Mouse (Mus musculus) adrenal gland, postnatal 25 days (tissue): ENCODE results near the gene Card14. TPM values are rescaled to one million over a fixed set of nuclear protein-coding genes. Genes with fewer than 3 reads are reported as not detected.
"Not testable (repeated sequence)": the region's sequence is repeated elsewhere in the genome, so short reads cannot be mapped to it uniquely, and the experiment has no call there.

Experiments used
- DNase-seq: peaks from one replicate; pipeline ENCODE4 v3.0.0; 2021; ENCODE audit warnings: mixed read lengths
- long read RNA-seq: library from polyadenylated mRNA; stranded (forward); transcript quantifications from one replicate; pipeline ENCODE4 v2.0.0, GENCODE M21; 2021
- total RNA-seq: library from RNA; stranded (reverse); gene quantifications from 2 replicates; pipeline ENCODE4 v1.2.3, GENCODE M21; 2021

Card14 gene
- total RNA-seq: 0.30 and 0.38 TPM in 2 replicates
- long read RNA-seq, partial matches to known transcripts: 1 of 2 reads
- long read RNA-seq, other reads (novel, unspliced or antisense): 1 of 2 reads

DNA sequence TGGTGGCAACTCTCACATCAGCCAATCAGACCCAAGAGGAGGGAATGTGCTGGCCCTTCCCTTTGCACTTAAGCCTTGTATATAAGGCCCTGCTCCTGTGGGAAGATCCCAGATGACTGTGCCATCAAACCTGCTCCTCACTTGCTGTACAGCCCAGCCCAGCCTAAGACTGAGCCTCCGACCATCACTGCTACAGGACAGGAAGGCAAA is at the start of gene Card14:
Gene Card14, plus strand, starts transcription at position 111 of the 210 bp plus-strand sequence.
- DNase-seq: no peak

DNA sequence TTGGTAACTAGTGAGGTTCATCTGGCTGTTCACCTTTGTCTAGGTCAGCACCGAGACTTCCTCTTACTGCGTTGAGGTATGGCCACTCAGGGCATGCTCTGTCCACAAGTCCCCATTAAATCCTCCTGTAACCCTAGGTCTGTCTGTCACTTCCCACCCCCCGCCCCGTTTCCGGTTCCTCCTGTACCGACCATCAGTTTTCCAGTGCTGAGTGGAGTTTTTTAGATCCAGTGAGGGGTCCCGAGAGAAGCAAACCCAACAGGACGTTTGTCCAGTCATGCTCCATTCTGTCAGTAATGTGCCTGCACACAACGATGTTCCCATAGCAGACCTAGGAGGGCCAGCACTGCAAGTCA is 49.4 kb upstream of the Card14 start:
- no peak for DNase-seq

DNA sequence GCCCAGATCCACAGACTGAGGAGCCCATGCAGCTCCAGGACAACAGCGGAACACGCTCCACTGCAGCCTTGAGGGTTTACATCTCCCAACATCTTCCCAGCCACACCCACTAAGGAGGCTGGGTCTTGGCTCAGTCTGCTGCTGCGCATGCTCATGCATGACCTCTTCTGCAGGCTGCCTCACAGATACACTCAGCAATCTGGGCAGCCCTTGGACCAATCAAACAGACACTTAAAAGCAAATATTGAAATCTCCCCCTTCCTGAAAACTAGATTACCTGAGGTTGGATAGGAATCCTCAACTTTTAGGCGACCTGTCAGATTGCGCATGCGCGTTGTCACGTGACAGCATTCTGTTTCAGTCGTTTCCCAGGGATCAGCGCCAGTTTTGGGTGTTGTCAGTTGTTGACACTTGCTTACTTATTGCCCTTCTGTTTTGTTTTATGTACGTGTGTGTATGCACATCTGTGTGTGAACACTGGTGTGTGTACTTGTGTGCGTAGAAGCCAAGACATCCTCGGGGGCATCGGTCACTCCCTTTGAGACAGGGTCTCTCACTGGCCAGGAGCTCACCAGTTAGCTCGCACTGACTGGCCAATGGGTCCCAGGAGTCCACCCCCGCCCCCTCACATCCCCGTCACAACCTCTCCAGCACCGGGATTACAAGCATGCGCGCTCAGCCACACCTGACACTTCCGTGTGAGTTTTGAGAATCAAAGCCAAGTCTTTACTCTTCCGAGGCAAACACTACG is 48.8 kb upstream of the Card14 start:
- DNase-seq: peak; percentile 61

DNA sequence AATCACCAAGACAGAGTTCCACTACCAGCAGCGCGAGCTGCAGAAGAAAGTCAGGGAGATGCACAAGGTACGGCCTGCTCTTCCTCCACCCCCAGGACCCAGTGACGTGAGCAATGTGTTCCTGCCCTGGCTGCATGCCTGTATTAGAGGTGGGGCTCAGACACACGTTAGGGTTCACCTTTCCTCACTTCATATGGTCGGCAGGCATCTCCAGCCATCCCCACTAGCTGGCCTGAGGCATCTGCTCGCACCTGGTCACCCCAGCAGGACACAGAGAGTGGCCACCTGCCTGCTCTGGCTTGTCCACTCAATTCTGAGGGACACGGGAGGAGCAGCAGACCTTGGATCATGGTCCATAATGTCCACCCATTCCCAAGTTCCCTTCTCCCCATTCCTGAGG is 47.6 kb upstream of the Card14 start:
- no peak for DNase-seq

DNA sequence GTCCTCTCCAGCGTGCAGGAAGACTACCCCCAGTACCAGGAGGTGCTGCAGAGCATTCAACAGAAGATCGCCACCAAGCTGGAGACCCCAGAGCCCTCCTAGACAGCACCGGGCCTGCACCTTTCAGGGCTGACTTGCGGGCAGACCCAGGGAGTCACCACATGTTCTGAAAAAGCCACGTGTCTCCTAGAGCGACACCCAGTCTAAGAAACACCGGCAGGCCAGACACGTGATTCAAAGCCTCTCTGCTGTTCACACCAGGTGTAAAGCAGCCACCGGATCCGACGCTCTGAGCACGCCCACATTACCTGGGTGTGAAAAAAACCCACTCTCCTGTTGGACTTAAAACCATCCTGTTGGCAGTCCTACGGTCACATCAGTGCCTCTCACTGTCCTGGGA is 43.2 kb upstream of the Card14 start:
- no peak for DNase-seq

DNA sequence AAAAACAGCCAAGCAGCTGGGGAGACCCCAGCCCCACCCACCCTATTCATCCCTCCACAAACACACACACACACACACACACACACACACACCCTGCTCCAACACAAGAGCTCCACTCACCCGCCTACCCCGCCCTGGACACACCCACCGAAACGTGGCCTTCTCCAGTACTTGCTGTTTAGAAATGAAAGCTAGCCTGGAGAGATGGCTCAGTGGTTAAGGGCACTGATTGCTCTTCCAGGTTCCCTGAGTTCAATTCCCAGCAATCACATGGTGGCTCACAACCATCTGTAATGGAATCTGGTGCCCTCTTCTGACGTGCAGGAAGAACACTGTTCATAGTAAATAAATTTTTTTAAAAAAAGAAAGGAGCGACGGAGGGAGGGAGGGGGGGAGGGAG is 41.8 kb upstream of the Card14 start:
- no peak for DNase-seq

DNA sequence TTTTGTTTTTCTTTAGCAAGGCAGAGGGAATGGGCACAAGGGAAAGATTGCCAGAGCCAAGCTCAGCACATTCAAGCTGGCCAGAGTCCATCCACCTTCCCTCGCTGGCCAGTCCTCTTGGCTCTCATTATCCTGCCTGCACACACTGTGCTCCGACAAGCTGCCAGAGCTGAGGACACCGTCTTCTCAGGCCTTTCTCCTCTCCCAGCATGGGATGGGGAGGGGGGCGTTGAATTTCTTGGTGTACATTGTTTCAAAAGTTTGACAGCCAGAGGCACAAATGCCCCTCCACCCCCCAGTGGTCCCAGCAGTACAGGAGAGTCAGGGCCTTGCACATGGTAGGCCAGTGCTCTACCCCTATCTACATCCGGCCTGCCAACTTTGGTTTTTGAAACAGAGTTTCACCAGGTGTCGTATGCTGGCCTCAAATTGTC is 40.3 kb upstream of the Card14 start:
- DNase-seq: peak; percentile 30

DNA sequence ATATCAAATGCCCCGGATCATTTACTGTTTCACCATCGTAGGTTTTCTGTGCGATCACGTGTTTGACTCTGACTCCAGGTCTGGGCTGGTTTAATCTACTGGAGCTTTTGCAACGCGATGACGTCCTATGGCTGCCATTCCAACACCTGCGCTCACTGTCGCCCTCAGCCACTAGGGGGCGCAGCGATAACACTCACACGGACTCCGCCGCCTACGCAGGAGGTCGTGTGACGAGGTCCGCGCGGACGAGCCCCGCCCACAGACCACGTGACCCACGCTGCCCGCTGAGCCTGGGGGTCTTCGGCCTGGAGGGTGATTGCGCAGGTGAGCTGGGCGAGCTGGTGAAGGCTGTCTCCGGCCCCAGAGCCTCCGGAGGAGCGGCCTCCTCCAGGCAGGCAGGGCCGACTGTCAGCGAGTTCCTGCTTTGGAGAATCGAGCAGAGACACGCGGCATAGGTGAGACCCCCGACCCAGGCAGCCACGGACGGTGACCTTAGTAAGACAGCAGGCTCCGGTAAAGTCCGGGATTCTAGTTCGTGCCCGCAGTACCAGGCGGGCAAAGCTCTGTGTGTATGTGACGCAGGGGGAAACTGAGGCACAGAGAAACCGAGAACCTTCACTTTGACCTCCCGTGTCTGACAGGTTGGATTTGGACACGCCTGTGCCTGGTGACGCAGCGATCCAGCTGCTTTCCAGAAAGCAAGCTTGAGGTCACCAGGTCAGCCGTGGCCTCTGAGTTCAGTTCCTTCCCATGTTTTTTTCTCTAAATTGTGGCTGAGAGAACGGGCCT is 39.6 kb upstream of the Card14 start, which contains the start of gene Gaa:
Gene Gaa, plus strand, starts transcription at position 120 of the 789 bp plus-strand sequence.
- DNase-seq: peak; percentile 96

DNA sequence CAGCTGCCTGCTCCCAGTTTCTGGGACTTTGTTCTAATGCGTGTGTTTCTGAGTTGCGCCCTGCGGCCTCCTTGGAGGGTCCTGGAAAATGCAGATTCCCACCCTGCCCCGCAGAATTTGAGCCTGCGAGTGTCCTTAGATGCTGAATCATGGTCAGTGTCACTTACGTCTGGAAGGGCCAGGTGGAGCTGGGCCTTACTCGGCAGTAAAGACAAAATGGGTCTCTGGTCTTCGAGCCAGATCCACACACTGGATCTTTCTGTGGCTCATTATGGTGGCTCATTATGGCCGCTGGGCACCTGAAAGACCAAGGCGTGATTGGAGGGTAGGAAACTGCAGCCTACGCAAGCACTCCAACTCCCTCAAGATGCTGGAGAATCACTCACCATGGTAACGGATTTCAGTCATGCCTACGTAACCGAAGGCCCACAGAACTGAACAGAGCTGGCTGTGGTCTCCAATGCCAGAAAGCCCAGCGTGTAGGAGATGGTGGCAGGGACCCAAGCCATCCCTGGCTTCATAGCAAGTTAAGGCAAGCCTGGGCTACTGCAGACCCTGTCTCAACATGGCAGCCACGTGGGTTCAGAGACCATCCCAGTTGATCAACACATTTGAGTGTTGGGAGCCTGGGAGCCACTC is 38.9 kb upstream of the Card14 start:
- no peak for DNase-seq

DNA sequence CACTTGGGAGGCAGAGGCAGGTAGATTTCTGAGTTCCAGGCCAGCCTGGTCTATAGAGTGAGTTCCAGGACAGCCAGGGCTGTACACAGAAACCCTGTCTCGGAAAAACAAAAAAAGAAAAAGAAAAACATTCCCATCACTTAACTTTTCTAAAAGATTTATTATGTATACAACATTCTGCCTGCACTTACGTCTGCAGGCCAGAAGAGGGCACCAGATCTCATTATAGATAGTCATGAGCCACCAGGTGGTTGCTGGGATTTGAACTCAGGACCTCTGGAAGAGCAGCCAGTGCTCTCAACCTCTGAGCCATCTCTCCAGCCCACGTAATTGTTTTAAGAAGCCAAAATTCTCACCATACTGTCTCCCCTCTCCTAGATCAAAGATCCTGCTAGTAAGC is 35.1 kb upstream of the Card14 start:
- not testable (repeated sequence) for DNase-seq

DNA sequence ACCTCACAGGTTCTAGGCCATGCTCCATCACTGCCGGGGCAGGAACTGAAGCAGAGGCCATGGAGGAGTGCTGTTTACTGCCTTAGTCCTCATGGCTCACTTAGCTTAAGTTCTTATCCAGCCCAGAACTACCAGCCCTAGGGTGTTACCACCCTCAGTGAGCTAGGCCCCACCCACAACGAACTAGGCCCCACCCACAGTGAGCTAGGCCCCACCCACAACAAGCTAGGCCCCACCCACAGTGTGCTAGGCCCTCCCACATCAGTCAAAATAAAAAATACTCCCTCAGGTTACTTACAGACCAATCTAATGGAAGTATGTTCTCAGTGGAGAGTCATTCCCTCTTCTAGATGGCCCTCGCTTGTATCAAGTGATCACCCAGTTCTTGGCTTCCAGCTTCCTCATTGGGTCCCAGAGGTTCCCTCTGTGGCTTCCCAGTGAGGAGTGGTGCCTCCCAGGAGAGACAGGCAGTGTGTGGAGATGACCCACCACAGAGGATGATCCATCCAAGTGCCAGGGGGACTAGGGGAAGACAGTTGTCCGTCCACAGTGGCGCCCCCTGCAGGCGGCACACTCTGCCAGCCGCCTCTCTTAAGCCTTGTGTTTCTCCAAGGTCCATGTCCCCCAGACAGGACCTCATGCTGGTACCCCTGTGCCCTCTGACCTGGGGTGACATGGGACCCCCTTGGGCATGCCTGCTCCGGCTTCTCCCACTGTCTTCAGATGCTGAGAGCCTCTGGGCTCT is 34.2 kb upstream of the Card14 start:
- no peak for DNase-seq

DNA sequence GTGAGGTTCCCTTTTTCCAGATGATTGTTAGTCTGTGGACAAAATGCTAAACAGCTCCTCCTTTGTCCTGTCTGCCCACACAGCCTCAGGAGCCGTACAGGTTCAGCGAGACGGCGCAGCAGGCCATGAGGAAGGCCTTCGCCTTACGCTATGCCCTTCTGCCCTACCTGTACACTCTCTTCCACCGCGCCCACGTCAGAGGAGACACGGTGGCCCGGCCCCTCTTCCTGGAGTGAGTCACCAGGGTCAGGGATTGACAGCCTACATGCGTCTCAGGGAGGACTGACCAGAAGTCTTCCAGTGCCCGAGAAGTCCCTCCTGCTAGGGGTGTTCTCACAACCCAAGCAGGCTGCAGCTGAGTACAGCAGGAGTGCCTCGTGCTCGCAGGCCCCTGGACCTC is 26.5 kb upstream of the Card14 start:
- DNase-seq: no peak

DNA sequence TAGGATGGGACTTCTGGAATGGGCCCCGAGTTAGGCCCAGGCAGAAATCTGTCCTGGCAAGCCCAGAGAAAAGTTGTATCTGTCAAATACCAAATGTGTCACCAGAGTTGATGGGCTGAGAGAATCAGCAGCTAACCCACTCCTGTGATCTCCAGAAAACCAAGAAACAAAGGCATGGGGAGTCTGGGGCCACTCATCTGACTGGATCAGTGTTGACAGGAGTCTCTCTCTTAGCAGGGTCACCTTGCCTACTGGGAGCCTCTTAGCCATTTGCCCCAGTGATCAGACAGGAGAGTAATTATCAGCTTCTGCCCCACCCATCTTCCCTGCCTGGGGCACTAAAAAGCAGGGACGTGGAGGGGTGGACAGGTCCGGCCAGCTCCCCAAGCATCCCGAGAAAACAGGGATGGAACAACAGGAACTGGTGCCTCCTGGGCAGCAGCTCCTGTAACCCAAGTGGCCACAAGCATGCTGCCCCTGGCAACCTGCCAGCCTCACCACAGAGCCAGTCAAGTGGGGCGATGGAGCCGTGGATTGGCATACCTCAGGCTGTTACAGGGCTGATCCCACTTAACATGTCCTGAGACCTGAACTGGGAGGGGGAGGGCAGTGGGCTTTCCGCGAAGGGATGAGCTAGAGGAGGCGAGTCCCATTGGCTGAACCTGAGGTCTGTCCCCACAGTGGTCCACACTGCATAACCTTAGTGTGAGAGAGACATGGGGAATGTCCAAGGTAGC is 21.6 kb upstream of the Card14 start:
- DNase-seq: peak; percentile 39

DNA sequence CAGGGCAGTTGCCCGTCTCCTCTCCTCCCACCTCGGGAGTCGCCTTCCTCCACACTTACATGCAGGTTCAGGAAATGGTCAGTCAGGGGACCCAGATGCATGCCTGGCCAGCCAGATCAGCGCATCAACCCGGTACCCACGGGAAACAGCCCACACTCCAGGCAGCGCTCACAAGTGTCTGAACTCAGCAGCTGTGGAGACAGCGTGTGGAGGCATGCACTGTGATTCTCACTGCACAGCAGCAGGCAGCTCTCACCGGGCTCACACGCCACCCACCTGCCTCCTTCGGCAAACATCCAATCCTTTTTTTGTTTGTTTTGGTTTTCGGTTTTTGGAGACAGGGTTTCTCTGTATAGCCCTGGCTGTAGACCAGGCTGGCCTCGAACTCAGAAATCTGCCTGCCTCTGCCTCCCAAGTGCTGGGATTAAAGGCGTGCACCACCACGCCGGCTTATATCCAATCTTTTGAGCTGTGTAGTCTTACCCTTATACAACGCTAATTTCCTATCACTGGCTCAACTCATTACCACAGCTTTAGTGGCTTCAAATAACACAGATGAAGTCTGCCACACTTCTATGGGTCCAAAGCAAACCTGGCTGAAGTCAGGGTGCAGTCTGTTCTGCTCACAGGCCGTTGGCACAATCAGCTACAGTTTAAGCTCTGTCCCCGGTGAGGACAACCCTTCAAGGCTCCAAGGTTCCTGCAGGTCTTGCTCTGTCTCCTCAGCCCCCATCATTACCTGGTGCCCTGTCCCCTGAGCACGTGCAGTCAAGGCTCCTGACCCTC is 20.2 kb upstream of the Card14 start:
- no peak for DNase-seq

DNA sequence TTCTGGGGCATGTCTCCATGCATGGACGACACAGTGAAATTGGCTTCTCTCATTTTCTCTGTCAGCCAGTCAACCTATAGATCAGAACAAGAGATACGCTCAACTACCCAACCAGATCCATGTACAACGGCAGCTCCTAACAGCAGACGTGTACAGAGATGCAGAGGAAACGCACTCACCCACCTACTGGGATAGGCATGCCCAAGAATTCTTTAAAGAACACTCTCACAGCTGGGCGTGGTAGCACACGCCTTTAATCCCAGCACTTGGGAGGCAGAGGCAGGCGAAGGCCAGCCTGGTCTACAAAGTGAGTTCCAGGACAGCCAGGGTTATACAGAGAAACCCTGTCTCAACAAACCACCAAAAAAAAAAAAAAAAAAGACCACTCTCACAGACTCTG is 14.7 kb upstream of the Card14 start:
- not testable (repeated sequence) for DNase-seq

DNA sequence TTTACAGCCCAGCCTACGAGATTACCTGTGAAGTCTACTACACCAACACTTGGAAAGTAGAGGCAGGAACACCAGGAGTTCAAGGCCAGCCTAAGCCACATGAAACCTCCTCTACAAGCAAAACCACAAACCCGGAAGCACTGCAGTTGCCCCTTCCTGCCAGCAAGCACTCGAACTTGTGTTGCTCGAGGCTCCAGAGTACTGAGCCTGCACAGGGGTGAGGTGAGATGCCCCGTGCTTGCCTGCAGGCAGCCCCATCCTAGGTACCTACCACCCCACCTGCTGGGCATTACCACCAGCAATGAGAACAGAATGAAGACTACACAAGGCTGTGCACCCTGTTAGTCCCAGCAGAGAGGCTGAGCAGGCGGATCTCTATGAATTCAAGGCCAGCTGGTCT is 9.6 kb upstream of the Card14 start:
- DNase-seq: no peak

DNA sequence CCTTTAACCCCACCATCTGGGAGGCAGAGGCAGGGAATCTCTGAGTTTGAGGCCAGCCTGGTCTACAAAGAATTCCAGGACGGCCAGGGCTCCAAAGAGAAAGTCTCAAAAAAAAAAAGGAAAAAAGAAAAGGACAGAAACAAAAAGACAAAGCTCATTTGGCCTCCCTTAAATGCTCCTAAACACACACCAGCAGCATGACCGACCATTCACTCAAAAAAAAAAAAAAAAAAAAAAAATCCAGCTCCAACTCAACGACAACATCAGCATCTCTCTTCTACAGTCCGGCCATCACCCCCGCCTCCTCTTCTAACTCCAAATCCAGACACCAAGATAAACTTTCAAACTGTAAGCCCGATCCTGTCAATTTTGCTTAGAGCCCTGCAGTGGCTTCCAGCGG is 8.7 kb upstream of the Card14 start:
- DNase-seq: no peak

DNA sequence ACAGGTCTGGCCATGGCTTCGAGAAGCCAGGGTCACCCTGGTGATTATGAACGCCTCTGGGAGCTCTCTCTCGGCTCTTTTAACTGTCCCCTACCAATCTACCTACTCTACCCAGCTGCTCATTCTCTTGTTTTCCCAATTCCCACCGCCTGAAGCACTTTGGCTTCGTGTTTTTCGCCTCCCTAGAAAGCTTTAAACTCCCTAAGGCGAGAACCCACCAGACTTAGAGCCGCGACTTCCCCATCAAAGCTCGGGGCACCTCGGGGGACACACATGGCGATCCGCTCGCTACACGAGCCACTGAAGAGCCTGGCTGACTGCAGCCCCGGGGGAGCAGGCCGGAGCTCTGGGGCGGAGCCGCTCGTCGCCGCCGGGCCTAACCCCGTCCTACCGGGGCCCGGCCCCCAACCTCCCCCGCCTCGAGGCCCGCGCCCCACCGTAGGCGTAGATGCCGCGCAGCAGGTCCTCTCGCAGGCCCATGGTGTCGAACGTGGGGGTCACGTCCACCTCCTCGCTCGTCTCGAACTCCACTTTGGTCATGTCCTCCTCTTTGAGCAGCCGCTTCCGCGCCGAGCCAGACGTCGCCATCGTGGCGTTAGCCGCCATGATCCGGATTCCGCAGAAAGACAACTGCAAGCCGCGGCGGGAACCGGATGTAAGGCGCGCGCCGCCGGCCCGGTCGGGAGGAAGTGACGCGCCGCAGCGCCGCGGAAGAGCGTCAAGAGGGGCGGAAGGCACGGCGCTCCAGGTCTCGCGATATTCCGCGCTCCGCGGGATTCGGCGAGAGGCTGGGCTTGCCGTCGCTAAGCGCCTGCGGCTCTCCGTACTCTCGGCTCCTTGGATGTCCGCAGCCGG is 8.0 kb upstream of the Card14 start, which contains the start of gene Eif4a3:
Gene Eif4a3, minus strand, starts transcription at position 699 of the 855 bp plus-strand sequence.
- peak; percentile 99 for DNase-seq

DNA sequence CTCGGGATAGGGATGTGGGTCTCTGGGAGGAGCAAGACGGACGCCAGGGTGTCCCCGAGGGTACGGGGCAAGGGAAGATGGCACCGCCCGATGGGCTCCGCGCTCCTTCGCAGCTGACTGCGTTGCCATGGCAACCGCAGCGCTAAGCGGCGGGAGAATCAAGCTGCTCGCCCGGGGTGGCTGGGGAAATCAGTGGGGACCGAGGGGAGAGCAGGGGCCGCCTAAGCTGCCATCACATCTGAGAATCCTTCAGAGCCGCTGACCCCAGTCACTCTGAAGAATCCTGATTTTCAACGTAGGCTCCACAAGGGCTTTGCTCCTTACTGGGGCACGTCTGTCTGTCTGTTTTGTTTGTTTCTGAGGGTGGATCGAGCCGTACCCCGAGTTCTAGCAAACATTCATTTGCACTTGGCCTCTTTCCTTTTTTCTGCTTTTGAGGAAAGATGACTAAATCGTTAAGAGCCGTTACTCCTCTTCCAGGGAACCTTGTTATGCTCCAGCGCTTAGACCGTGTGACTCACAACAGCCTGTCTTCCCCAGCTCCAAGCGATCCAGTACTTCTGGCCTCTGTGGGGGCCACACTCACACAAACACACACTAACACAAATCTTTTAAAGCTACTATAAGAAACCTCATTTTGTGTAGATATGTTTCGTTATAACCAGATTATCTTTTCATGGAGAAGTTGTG is 7.2 kb upstream of the Card14 start:
- DNase-seq: no peak
